Mouse (Mus musculus) embryonic facial prominence, embryonic 10.5 days (tissue): ENCODE data around the gene Sypl2. TPM values are rescaled to one million over a fixed set of nuclear protein-coding genes. Genes with fewer than 3 reads are reported as not detected.

Experiments
- DNase-seq: peaks from one replicate; pipeline ENCODE4 v3.0.0-alpha.2; 2017; ENCODE audit warnings: low spot score
- H3K27ac ChIP-seq: fragments of 300-500 bp; sonication (generic); replicated peaks from 2 replicates; pipeline ENCODE4 v1.5.1; 2016; ENCODE audit warnings: mild to moderate bottlenecking
- H3K27me3 ChIP-seq: fragments of 300-500 bp; sonication (generic); replicated peaks from 2 replicates; pipeline ENCODE4 v1.6.1; 2016; ENCODE audit warnings: low read depth, mild to moderate bottlenecking; ENCODE audit not compliant: poor library complexity, severe bottlenecking
- H3K36me3 ChIP-seq: fragments of 300-500 bp; sonication (generic); replicated peaks from 2 replicates; pipeline ENCODE4 v1.6.1; 2016; ENCODE audit warnings: mild to moderate bottlenecking, moderate library complexity
- H3K4me1 ChIP-seq: fragments of 300-500 bp; sonication (generic); 2 replicates; pipeline ENCODE4 v1.6.1; 2016
- H3K4me3 ChIP-seq: fragments of 300-500 bp; sonication (generic); 2 replicates; pipeline ENCODE4 v1.5.1; 2016; ENCODE audit warnings: mild to moderate bottlenecking, moderate library complexity
- H3K9me3 ChIP-seq: fragments of 300-500 bp; sonication (generic); 2 replicates; pipeline ENCODE4 v1.6.1; 2016; ENCODE audit warnings: mild to moderate bottlenecking
- WGBS: fragments of 180-500 bp; shearing (Covaris S2); methylation state at CpG from one replicate; pipeline ENCODE4 v1.1.7; 2016; 5-methylcytosine and 5-hydroxymethylcytosine counted together
- polyA plus RNA-seq: library from polyadenylated mRNA; unstranded; fragments of >200 nt; fragmentation: Nextera tagmentation; extraction: Ambion mirVana; gene quantifications from 2 replicates; pipeline ENCODE4 v1.2.1, GENCODE M21; 2016

The Sypl2 gene
- polyA plus RNA-seq, 1 experiment from 2014 or later, result 0.95 TPM

DNA sequence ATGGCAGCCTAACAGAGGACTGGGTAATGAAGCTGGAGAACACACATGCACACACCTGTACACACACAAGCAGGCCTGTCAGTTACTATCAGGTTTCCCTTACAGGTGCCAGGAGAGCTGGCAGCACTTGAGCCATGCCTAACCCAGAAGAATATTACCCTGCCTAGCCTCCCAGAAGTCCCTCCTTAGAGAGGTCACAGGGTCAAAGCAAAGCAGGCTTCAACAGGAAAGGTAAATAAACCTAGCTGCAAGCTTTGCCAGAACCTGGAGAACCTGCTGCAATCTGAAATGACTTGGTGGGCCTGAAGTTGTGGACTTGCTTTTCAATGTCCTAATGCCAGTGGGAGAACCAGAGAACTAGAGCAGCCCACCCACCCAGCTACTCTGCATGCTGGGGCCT lies 23.9 kb downstream of the Sypl2 start:
- Histone ChIP-seq H3K27me3 (no peaks in the 10 kb centered on the region), H3K36me3 (peaks cover 72% of the 10 kb centered on the region), H3K9me3 (no peaks in the 10 kb centered on the region), H3K4me1 (peaks cover 46% of the 10 kb centered on the region), H3K27ac (no peak overlapping the region), H3K4me3 (no peak overlapping the region)
- DNase-seq, result no peak

DNA sequence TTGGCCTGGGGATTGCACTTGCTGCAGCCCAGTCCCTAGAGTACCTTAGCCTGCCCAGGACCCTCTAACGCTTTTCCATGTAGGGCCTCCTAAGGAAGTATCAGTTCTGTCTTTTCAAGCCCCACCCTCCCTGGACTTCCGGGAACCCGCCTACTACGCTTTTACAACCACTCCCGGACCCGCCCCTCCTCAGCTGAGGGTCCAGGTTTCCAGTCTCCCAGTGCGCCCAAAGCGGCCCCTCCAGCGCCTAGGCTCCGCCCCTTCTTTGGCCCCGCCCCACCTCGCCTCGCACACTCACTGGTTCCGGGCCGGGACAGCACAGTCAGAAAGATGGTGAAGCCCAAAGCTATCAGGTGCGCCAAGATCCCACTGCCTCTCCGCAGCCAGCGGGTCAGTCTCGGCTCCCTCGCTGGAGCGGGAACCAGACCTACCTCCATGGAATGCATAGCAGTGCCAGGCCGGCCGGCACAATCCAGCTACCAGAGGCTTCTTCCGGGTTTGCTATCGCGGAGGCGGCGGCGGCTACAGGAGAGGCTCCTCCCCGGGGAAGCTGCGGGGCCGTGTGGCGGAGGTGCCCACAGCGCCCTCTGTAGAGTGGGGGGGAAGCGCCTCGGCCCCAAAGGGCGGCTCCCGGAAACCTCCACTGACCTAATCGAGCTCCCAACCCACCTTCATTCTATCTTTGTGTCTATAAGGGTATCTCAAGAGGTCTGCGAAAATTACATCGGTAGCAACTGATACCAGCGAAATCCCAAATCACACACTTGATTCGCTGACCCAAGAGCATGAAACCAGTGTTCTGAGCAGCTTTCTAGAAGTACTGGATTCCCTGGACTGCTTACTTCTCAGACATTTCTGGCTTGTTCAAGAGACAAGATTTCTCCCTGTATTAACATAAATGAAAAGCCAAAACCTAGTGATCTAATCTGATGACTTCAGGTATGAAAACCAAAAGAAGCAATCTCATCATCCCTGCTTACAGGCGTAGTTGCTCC lies 25.8 kb downstream of the Sypl2 start, which contains the start of gene Cyb561d1:
Cyb561d1 (minus strand) TSS at position 884 of the 995 bp plus-strand sequence.
- Histone ChIP-seq H3K27me3 (no peaks in the 10 kb centered on the region), H3K4me3 (peak within 1 kb of the TSS; percentile 73), H3K36me3 (peaks cover 53% of the 10 kb centered on the region), H3K9me3 (no peaks in the 10 kb centered on the region), H3K27ac (peak within 1 kb of the TSS; percentile 84), H3K4me1 (peaks cover 65% of the 10 kb centered on the region)
- WGBS, result 3% methylated on average over 44 of the region's 44 CpGs
- peak; percentile 94 for DNase-seq

DNA sequence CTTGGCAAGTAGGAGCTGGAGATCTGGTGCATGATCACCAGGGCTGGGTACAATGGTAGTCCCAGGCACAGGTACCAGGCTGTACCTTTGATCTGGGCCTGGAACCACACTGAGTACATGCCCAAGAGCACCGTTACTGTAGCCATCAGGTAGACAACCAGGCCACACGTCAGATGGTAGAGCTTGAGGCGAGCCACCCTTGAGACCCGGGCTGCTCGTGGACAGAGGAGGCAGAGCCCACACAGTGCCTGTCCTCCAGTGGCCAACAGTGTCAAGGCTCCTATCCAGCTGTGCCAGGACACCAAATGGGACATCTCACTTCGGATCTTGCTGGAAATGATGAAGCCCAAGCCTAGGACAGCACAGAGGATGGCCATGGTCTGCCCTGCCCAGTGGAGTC lies 27.2 kb downstream of the Sypl2 start:
- no peaks in the 10 kb centered on the region for H3K27me3 ChIP-seq
- H3K9me3 ChIP-seq, result no peaks in the 10 kb centered on the region
- H3K27ac ChIP-seq, result no peak overlapping the region
- peaks cover 72% of the 10 kb centered on the region for H3K4me1 ChIP-seq
- H3K4me3 ChIP-seq, result no peak overlapping the region
- H3K36me3 ChIP-seq, result peaks cover 39% of the 10 kb centered on the region
- 94% methylated on average over 6 of the region's 6 CpGs for WGBS
- DNase-seq, result no peak

DNA sequence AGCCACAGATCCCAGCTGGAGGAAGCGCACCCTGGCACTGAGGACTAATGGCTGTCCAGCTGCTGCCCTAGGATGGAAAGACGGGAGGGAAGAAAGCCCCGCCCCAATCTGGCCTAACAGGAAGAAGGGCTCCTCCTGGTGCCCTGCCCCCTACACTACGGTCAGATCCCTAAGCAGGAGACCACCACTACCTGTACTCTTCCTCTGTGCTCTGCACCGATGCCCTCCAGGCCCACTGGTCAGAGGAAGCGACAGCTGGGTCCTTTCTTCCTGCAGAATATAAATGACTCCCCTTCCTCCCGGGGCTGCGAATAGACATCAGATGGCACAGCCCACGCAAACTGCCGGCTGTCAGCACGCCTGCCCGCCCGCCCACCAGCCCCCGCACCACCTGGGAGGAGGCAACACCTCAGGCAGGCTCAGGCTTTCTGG lies 29.4 kb downstream of the Sypl2 start:
- DNase-seq, result peak; percentile 65
- H3K4me3 ChIP-seq, result peak overlapping the region; percentile 21; the same call in 1 of the 2 replicates
- H3K27me3 ChIP-seq, result no peaks in the 10 kb centered on the region
- peaks cover 58% of the 10 kb centered on the region for H3K4me1 ChIP-seq
- peaks cover 18% of the 10 kb centered on the region for H3K36me3 ChIP-seq
- H3K27ac ChIP-seq, result peak overlapping the region; percentile 70
- 24% methylated on average over 14 of the region's 14 CpGs for WGBS
- no peaks in the 10 kb centered on the region for H3K9me3 ChIP-seq

DNA sequence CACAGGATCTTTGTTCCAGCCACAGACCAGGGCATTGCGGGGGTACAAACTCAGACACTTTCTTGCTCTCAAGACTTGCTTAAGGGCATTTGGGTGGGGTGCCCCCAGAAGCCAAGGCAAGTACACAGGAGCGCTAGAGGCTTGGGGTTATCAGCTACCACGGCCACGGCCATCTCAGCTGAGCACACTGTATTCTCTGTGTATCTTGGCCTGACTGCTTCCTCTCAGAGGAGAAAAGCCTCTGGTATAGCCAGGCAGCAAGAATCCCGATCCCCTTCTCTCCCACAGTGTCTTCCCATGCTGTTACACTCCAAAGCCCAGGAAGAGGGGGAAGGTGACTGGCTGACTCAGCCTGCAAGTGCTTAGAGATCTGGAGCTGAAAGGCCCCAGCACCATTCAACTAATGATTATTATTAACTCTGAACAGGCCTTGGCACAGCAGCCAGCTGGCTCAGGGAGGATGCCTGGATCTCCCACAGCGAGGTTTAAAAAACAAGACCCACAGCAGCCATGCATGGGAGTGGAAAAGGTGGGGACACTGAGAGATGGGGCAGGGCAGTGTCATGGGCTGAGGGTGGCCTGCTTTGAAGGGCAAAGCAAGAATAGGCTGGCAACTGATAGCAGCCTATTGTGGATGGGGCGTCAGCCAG lies 30.4 kb downstream of the Sypl2 start:
- Histone ChIP-seq H3K4me3 (no peak overlapping the region), H3K36me3 (peaks cover 12% of the 10 kb centered on the region), H3K4me1 (peaks cover 49% of the 10 kb centered on the region), H3K27ac (peak overlapping the region; percentile 70; the same call in 1 of the 2 replicates), H3K9me3 (no peaks in the 10 kb centered on the region), H3K27me3 (no peaks in the 10 kb centered on the region)
- DNase-seq, result no peak
- WGBS, result 79% methylated on average over 7 of the region's 7 CpGs

DNA sequence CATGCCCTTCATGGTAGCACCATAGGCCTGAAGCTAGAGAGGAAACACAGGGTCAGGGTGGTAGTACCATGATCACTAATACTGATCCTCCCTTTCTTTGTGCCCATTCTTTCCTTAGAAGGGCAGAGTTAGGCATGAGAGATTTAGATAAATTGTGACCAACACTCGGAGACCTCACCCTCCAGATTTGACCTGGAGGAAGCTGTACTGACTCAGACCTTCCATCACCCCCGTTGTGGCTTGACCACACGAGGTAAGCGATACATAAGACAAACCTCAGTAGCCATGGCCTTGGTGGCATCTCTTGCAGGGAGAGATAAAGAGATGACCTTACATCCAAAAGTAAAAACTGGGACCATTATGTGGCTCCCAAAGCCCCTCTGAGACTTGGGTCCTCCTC lies 31.2 kb downstream of the Sypl2 start:
- peaks cover 12% of the 10 kb centered on the region for H3K36me3 ChIP-seq
- DNase-seq, result no peak
- H3K4me3 ChIP-seq, result no peak overlapping the region
- 89% methylated on average over 4 of the region's 4 CpGs for WGBS
- peak overlapping the region; percentile 19; the same call in 1 of the 2 replicates for H3K27ac ChIP-seq
- no peaks in the 10 kb centered on the region for H3K27me3 ChIP-seq
- no peaks in the 10 kb centered on the region for H3K9me3 ChIP-seq
- peaks cover 43% of the 10 kb centered on the region for H3K4me1 ChIP-seq

DNA sequence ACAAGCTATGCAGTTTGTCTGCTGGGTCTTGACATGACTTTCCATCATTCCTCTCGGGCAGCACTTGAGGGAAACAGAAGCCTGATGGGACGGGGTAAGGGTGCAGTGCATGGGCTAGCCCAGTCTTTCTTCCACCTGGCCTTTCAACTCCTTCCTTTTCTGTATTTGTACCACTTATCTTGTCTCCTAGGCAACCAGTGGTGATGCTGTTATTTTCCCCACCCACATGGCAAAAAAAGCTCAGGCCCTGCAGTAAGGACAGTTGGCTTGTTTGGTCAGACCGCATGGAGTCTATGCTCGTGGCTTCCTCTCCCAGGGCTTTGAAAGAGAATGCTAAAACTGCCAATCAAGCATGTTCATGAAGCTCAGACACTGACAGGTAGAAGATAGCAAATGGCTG lies 32.8 kb downstream of the Sypl2 start:
- peaks cover 5% of the 10 kb centered on the region; the same call in 1 of the 2 replicates for H3K36me3 ChIP-seq
- peaks cover 46% of the 10 kb centered on the region for H3K4me1 ChIP-seq
- H3K27me3 ChIP-seq, result peaks cover 13% of the 10 kb centered on the region
- no peak overlapping the region for H3K4me3 ChIP-seq
- WGBS, result 87% methylated on average over 4 of the region's 4 CpGs
- H3K9me3 ChIP-seq, result no peaks in the 10 kb centered on the region
- H3K27ac ChIP-seq, result no peak overlapping the region
- DNase-seq, result no peak

DNA sequence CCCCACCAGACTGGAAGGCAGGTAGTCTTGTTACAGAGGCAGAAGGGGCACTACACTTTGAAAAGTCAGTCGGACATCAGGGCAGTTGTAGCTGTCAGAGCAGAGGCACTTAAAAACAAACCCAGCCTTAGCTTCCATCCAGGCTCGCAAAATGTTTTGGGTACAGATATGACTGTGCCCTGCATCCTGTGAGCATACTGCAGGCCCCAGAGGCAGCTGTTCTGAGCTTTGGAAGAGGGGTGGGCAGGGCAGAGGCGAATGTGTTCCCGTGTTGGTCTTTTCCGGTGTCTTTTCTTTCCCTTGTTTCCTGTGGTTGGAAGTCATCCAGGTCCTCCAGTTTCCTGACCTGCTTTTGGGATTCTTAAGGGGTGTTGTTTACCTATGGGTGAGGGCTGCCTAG lies 36.6 kb downstream of the Sypl2 start:
- Histone ChIP-seq H3K27ac (no peak overlapping the region), H3K36me3 (0 out of 2 replicates have a peak, but pooled peaks cover 10% of the 10 kb centered on the region)
- WGBS, result 69% methylated on average over 5 of the region's 5 CpGs

DNA sequence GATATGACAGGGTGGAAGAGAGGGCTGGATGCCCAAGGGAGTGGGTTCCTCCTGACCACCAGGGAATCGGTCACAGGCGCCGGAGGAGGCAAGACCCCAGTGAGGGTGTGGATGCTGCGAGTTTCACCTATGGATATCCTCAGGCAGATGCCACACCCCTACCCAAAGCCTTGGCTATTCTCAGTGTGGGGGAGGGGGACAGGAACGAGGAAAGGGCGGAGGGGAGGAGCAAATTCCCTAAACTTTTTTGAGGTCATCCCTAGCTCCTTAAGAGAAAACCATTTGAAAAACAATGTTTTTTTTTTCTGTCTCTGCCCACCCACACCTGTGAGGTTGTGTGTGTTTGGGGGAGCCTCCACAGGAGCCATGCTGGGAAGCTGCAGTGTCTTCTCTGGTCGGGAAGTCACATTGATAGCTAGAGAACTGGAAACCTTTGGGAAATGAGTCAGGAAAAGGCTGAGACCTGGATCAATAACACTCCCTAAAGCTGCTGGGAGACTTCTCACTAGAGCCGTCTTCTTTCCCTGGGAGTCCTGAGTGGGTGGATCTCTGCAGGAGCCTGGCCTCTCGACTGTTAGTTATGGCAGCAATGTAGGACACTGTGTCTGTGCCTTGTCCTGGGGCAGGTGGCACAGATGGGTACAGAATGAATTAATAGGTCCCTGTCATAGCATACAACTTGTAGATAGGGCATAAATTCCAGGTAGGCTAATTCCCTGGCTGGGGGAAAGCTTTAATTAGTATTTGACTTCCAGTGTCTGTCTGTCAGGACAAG lies 37.5 kb downstream of the Sypl2 start:
- Histone ChIP-seq H3K27ac (no peak overlapping the region), H3K4me1 (peaks cover 35% of the 10 kb centered on the region), H3K36me3 (0 out of 2 replicates have a peak, but pooled peaks cover 10% of the 10 kb centered on the region), H3K9me3 (no peaks in the 10 kb centered on the region), H3K4me3 (no peak overlapping the region), H3K27me3 (peaks cover 55% of the 10 kb centered on the region)
- no peak for DNase-seq
- WGBS, result 71% methylated on average over 9 of the region's 9 CpGs

More for the DNA sequence above, 36.6 kb downstream of the Sypl2 start:
- H3K9me3 ChIP-seq, result no peaks in the 10 kb centered on the region
- peaks cover 39% of the 10 kb centered on the region for H3K4me1 ChIP-seq
- H3K27me3 ChIP-seq, result peaks cover 45% of the 10 kb centered on the region
- no peak overlapping the region for H3K4me3 ChIP-seq
- no peak for DNase-seq

DNA sequence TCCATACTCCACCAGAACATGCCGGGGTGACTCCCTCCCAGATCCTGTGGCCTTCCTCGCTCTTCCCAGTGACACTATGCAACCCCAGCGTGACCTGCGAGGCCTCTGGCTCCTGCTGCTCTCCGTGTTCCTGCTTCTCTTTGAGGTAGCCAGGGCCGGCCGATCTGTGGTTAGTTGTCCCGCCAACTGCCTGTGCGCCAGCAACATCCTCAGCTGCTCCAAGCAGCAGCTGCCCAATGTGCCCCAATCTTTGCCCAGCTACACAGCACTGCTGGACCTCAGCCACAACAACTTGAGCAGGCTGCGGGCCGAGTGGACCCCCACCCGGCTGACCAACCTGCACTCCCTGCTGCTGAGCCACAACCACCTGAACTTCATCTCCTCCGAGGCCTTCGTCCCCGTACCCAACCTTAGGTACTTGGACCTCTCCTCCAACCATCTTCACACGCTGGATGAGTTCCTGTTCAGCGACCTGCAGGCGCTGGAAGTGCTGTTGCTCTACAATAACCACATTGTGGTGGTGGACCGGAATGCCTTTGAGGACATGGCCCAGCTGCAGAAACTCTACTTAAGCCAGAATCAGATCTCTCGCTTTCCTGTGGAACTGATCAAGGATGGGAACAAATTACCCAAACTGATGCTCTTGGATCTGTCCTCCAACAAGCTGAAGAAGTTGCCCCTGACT lies 39.2 kb downstream of the Sypl2 start:
- Histone ChIP-seq H3K27ac (no peak overlapping the region), H3K4me3 (peak overlapping the region; percentile 85)
- DNase-seq, result no peak

DNA sequence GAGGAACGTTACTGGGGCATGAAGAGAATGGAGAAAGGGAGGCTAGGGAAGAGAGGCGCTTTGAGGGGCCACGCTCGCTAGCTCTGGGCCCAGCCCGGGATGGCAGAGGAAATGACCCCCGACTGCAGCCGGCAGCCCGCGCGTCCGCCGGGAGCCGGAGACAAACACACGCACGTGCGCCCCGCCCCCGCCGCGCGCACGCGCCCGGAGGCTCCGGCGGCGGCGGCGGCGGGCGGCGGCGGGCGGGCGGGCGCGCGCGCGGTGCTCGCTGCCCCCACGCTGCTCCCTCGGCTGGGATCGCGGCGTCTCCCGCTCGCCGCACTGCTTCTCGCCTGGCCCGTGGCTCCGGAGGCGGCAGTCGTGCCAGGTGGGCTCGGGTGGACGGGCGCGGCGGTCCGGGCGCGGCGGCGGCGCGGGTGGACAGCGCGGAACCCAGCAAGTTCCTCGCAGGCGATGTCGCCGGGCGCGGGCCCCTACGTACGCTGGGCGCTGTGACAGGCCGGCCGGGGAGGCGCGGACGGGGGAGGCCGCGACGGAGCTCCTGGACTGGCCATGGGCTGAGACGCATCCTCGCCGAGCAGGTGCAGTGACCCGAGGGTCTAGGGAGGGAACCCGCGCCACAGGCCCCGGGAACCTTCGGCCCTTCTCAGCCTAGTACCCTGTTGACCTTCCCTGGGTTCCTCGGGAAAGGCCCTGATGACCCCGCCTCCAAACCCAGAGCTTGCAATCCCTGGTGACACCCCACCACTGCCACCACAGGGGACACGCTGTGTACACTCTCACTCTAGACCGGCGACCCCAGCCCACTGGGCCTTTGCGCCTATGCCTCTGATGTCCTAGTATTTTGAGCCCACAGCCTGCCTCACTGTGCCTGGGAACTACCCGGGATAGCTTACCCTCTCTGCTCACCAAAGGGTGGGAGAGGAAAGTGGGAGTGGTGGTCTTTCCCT lies 40.1 kb downstream of the Sypl2 start, which contains the start of gene Amigo1:
Amigo1 (plus strand) TSS at position 238 of the 950 bp plus-strand sequence.
- Histone ChIP-seq H3K36me3 (0 out of 2 replicates have a peak, but pooled peaks cover 10% of the 10 kb centered on the region), H3K4me1 (peaks cover 33% of the 10 kb centered on the region), H3K27ac (peak within 1 kb of the TSS; percentile 83), H3K9me3 (no peaks in the 10 kb centered on the region), H3K27me3 (peaks cover 58% of the 10 kb centered on the region), H3K4me3 (peak within 1 kb of the TSS; percentile 85)
- DNase-seq, result peak; percentile 70
- 3% methylated on average over 100 of the region's 100 CpGs for WGBS

More for the DNA sequence above, 39.2 kb downstream of the Sypl2 start:
- H3K9me3 ChIP-seq, result no peaks in the 10 kb centered on the region
- peaks cover 58% of the 10 kb centered on the region for H3K27me3 ChIP-seq
- peaks cover 33% of the 10 kb centered on the region for H3K4me1 ChIP-seq
- 59% methylated on average over 20 of the region's 20 CpGs for WGBS
- 0 out of 2 replicates have a peak, but pooled peaks cover 10% of the 10 kb centered on the region for H3K36me3 ChIP-seq
